Mouse (Mus musculus) left cerebral cortex, adult 8-10 months (tissue): Measurements from ENCODE around the gene Utp11. TPM values are rescaled to one million over a fixed set of nuclear protein-coding genes. Genes with fewer than 3 reads are reported as not detected.

ENCODE experiments used
- DNase-seq, 2 experiments: peaks; one replicate each; pipeline ENCODE4 v3.0.0; 2022; ENCODE audit warnings: low spot score in 2 of 2
- microRNA-seq, 2 experiments: library from miRNA; unstranded; fragments of <30 nt; microRNA quantifications; one replicate each; pipeline ENCODE4 v1.2.0; 2022
- total RNA-seq, 4 experiments: library from RNA; stranded (reverse); gene quantifications; 2 replicates each; pipeline ENCODE4 v1.2.4; 2022

Gene Utp11
- total RNA-seq, 4 experiments from 2014 or later = 13.2 to 16.9 (median 16.3) TPM

GRCm38 (mm10) chr4:124632856-124633255 lies 60.5 kb downstream of the Utp11 start:
- DNase-seq = no peak

GRCm38 (mm10) chr4:124631456-124631855 lies 61.9 kb downstream of the Utp11 start:
- DNase-seq = no peak

Small RNA genes within 50 kb of the gene (microRNA-seq; reads per million reads assigned to microRNA genes)
- gene Gm24721 (0 reads per million in 2 experiments), gene Mir697 (0 reads per million in 2 experiments)

Other genes starting within 250 kb of the Utp11 start
- under 1 TPM in 3 of 4 experiments, not detected in 1; 0.53 to 0.74 (median 0.57) TPM for gene 3100002H09Rik, start 82.8 kb downstream of the Utp11 start, total RNA-seq
- 10 to 100 TPM; 15.9 to 20.5 (median 18.3) TPM for gene Pou3f1, start 36.8 kb downstream of the Utp11 start, total RNA-seq
- 1 to 10 TPM; 1.4 to 3.1 (median 1.7) TPM for gene Fhl3, start 7.1 kb upstream of the Utp11 start, total RNA-seq
- 10 to 100 TPM; 32.4 to 39.9 (median 35.4) TPM for gene Sf3a3, start 21.2 kb upstream of the Utp11 start, total RNA-seq
- gene Inpp5b, start 48.2 kb upstream of the Utp11 start, total RNA-seq = 10 to 100 TPM; 37.0 to 47.9 (median 44.4) TPM
- 10 to 100 TPM; 22.0 to 29.3 (median 25.0) TPM for gene Mtf1, start 108.5 kb upstream of the Utp11 start, total RNA-seq
- gene Yrdc, start 157.1 kb upstream of the Utp11 start, total RNA-seq = 10 to 100 TPM; 30.5 to 41.1 (median 38.8) TPM
- 10 to 100 TPM; 66.4 to 70.2 (median 67.8) TPM for gene 1110065P20Rik, start 157.6 kb upstream of the Utp11 start, total RNA-seq
- 10 to 100 TPM; 53.2 to 61.4 (median 57.1) TPM for gene Maneal, start 168.6 kb upstream of the Utp11 start, total RNA-seq
- 10 to 100 TPM; 36.6 to 40.5 (median 39.2) TPM for gene Epha10, start 187.3 kb upstream of the Utp11 start, total RNA-seq
- 10 to 100 TPM; 19.6 to 24.4 (median 21.4) TPM for gene 9930104L06Rik, start 243.4 kb upstream of the Utp11 start, total RNA-seq
- 1 to 10 TPM; 1.4 to 2.1 (median 1.7) TPM for gene Cdca8, start 245.7 kb upstream of the Utp11 start, total RNA-seq